Mouse (Mus musculus) forebrain, embryonic 15.5 days (tissue): ENCODE results near the gene Maip1. TPM values are rescaled to one million over a fixed set of nuclear protein-coding genes. Genes with fewer than 3 reads are reported as not detected.

ENCODE experiments used
- ATAC-seq: fragments of 200-750 bp; cut with Nextera tagmentation; replicated peaks from 2 replicates; pipeline ENCODE4 v1.8.0; 2017; ENCODE audit warnings: mild to moderate bottlenecking, moderate TSS enrichment, moderate library complexity
- H3K27ac ChIP-seq: fragments of 300-500 bp; sonication (generic); replicated peaks from 2 replicates; pipeline ENCODE4 v1.5.1; 2015; ENCODE audit warnings: mild to moderate bottlenecking, inconsistent platforms
- H3K27me3 ChIP-seq: fragments of 300-500 bp; sonication (generic); 2 replicates; pipeline ENCODE4 v1.6.1; 2015; ENCODE audit warnings: inconsistent platforms
- H3K36me3 ChIP-seq: fragments of 300-500 bp; sonication (generic); 2 replicates; pipeline ENCODE4 v1.6.1; 2015; ENCODE audit warnings: mild to moderate bottlenecking, inconsistent platforms
- H3K4me1 ChIP-seq: fragments of 300-500 bp; sonication (generic); 2 replicates; pipeline ENCODE4 v1.6.1; 2015; ENCODE audit warnings: inconsistent platforms
- H3K4me2 ChIP-seq: fragments of 300-500 bp; sonication (generic); replicated peaks from 2 replicates; pipeline ENCODE4 v1.6.1; 2015; ENCODE audit warnings: mild to moderate bottlenecking, inconsistent platforms
- H3K4me3 ChIP-seq: fragments of 300-500 bp; sonication (generic); 2 replicates; pipeline ENCODE4 v1.5.1; 2015; ENCODE audit warnings: mild to moderate bottlenecking, inconsistent platforms
- H3K9ac ChIP-seq: fragments of 300-500 bp; sonication (generic); replicated peaks from 2 replicates; pipeline ENCODE4 v1.6.1; 2015; ENCODE audit warnings: mild to moderate bottlenecking, inconsistent platforms
- H3K9me3 ChIP-seq: fragments of 300-500 bp; sonication (generic); 2 replicates; pipeline ENCODE4 v1.6.1; 2016; ENCODE audit warnings: inconsistent platforms
- WGBS: fragments of 180-500 bp; shearing (Covaris S2); methylation state at CpG from one replicate; pipeline ENCODE4 v1.1.7; 2015; ENCODE audit warnings: mixed read lengths; 5-methylcytosine and 5-hydroxymethylcytosine counted together
- polyA plus RNA-seq: library from polyadenylated mRNA; unstranded; fragments of >200 nt; fragmentation: Nextera tagmentation; extraction: Ambion mirVana; gene quantifications from 2 replicates; pipeline ENCODE4 v1.2.1, GENCODE M21; 2015

Maip1 gene
- polyA plus RNA-seq = 16.6 and 17.3 TPM in 2 replicates

DNA sequence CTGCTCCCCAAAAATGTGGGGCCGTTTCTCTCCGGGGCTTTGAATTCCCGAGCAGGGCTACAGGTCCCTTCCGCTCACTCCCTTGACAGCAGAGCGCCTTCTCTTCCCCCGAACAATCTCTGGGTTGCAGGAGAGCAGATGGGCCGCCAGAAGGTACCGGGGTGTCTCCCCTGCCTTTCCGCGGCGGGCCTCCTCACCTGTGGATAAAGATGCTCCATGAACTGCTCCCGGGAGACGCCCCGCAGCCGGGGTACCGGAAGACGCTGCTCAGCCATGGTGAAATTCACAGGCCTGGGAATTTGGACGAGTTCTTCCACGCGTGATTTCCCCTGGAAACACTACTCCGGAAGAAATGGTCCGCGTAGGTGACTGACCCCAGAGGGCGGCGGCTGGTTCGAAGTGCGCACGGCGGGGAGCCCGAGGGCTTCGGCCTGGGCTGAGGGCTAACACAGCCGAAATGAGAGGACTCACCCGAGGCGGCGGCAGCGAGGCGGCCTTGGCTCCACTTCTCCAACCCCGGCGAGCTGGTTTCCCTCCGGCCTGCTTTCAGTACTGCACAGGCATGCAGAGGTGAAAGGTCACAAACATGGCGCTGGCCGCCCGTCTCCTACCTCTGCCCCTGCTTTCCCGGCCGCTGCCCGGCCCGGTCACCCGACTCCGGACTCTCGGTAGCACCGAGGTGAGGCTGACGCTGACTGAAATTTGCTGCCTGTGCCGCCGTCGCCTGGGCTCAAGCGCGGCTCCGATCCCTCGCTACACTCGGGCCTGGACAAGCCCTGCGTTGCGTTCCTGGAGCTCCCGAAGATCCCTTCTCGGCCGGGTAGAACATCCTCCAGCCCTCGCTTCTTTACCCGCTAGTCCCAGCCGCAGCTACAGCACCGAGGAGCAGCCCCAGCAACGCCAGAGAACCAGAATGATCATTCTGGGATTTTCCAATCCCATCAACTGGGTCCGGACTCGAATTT, at the start of gene Maip1, which contains the start of gene Tyw5:
Maip1 (plus strand) TSS at position 142 of the 965 bp plus-strand sequence.
Tyw5 (minus strand) TSS at position 915 of the 965 bp plus-strand sequence.
- H3K9me3 ChIP-seq = no peaks in the 10 kb centered on the region
- H3K4me1 ChIP-seq = peaks cover 35% of the 10 kb centered on the region
- H3K4me2 ChIP-seq = peak within 1 kb of the TSS; percentile 73
- WGBS = under 1% methylated on average over 72 of the region's 72 CpGs
- peak within 1 kb of the TSS; percentile 88 for H3K4me3 ChIP-seq
- ATAC-seq = peak; percentile 92
- no peaks in the 10 kb centered on the region for H3K36me3 ChIP-seq
- peak within 1 kb of the TSS; percentile 94 for H3K27ac ChIP-seq
- peak within 1 kb of the TSS; percentile 90 for H3K9ac ChIP-seq
- H3K27me3 ChIP-seq = no peaks in the 10 kb centered on the region

DNA sequence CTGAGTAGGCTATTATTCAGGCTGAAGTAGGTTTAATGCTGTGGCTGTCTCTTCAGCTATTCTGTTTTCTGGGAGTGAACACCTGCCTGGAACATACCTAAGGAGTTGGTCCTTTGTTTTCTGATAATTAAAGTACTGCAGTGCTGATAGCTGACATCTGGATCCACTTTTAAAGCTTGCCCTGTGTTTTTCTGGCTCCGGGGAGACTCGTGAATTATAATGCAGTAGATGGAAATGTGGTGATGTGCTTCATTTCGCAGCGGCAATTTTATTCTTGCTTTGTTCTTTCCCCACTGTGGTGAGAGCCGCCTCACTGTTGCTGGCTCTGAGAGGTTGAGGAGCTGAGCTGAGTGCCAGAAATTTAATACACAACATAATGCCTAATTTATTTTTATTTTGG, 47.6 kb upstream of the Maip1 start:
- ATAC-seq = no peak
- Histone ChIP-seq H3K9me3 (no peaks in the 10 kb centered on the region), H3K4me2 (no peak overlapping the region), H3K4me1 (0 out of 2 replicates have a peak, but pooled peaks cover 4% of the 10 kb centered on the region), H3K27ac (no peak overlapping the region), H3K27me3 (no peaks in the 10 kb centered on the region), H3K36me3 (no peaks in the 10 kb centered on the region), H3K4me3 (no peak overlapping the region), H3K9ac (no peak overlapping the region)
- WGBS = 59% methylated on average over 5 of the region's 5 CpGs

DNA sequence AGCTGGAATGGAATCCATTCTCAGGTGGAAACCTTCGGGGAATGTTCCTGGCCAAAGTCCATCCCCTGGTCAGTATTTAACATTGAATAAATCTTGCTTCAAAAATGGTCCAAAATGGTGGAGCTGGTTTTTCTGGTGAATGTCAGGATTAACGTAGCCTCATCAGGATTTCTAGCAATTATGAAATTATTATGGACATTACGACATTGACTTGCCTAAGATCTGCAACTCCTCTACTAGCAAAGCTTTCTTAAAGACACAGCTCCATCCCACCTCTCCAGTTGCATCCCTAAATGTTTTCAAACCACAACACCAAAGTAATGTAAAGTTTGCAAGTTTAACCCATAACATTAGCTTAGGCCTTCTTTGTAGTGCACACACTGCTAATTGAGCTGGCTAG, 38.7 kb upstream of the Maip1 start:
- no peaks in the 10 kb centered on the region for H3K27me3 ChIP-seq
- H3K9ac ChIP-seq = no peak overlapping the region
- no peaks in the 10 kb centered on the region for H3K9me3 ChIP-seq
- no peaks in the 10 kb centered on the region for H3K4me1 ChIP-seq
- no peak overlapping the region for H3K4me2 ChIP-seq
- 94% methylated on average over 3 of the region's 3 CpGs for WGBS
- H3K4me3 ChIP-seq = no peak overlapping the region
- H3K27ac ChIP-seq = no peak overlapping the region
- no peak for ATAC-seq
- no peaks in the 10 kb centered on the region for H3K36me3 ChIP-seq

- H3K4me2 ChIP-seq = no peak overlapping the region
- 84% methylated on average over 4 of the region's 4 CpGs for WGBS
- no peaks in the 10 kb centered on the region for H3K36me3 ChIP-seq
- no peak for ATAC-seq
- H3K27me3 ChIP-seq = no peaks in the 10 kb centered on the region
- H3K4me1 ChIP-seq = no peaks in the 10 kb centered on the region
- H3K9ac ChIP-seq = no peak overlapping the region
- no peaks in the 10 kb centered on the region for H3K9me3 ChIP-seq
- no peak overlapping the region for H3K27ac ChIP-seq
- no peak overlapping the region for H3K4me3 ChIP-seq
These were observed 37.0 kb upstream of the Maip1 start for GRCm38 (mm10) chr1:57369111-57369510.

GRCm38 (mm10) chr1:57370451-57370850, 35.7 kb upstream of the Maip1 start:
- H3K4me3 ChIP-seq = no peak overlapping the region
- H3K36me3 ChIP-seq = no peaks in the 10 kb centered on the region
- H3K4me1 ChIP-seq = no peaks in the 10 kb centered on the region
- 87% methylated on average over 4 of the region's 4 CpGs for WGBS
- no peak overlapping the region for H3K27ac ChIP-seq
- no peaks in the 10 kb centered on the region for H3K9me3 ChIP-seq
- H3K9ac ChIP-seq = no peak overlapping the region
- H3K4me2 ChIP-seq = no peak overlapping the region
- no peak for ATAC-seq
- H3K27me3 ChIP-seq = no peaks in the 10 kb centered on the region

GRCm38 (mm10) chr1:57375276-57375675, 30.9 kb upstream of the Maip1 start:
- Histone ChIP-seq H3K9ac (no peak overlapping the region), H3K4me2 (no peak overlapping the region), H3K36me3 (no peaks in the 10 kb centered on the region), H3K4me3 (no peak overlapping the region), H3K4me1 (peaks cover 28% of the 10 kb centered on the region), H3K27ac (no peak overlapping the region), H3K27me3 (no peaks in the 10 kb centered on the region), H3K9me3 (no peaks in the 10 kb centered on the region)
- no peak for ATAC-seq
- 92% methylated on average over 2 of the region's 2 CpGs for WGBS

GRCm38 (mm10) chr1:57376806-57377205, 29.3 kb upstream of the Maip1 start:
- Histone ChIP-seq H3K36me3 (no peaks in the 10 kb centered on the region), H3K27ac (no peak overlapping the region), H3K4me2 (peak overlapping the region; percentile 56), H3K9me3 (no peaks in the 10 kb centered on the region), H3K4me3 (peak overlapping the region; percentile 93), H3K27me3 (no peaks in the 10 kb centered on the region), H3K9ac (0 out of 2 replicates have a peak overlapping the region, but pooled peaks have one; percentile 92), H3K4me1 (peaks cover 28% of the 10 kb centered on the region)
- no peak for ATAC-seq
- 70% methylated on average over 6 of the region's 6 CpGs for WGBS

GRCm38 (mm10) chr1:57377376-57378341, 28.5 kb upstream of the Maip1 start, which contains the start of gene 1700066M21Rik:
1700066M21Rik (plus strand) TSS chr1:57377620.
- H3K4me1 ChIP-seq = peaks cover 28% of the 10 kb centered on the region
- no peaks in the 10 kb centered on the region for H3K27me3 ChIP-seq
- H3K4me2 ChIP-seq = peak within 1 kb of the TSS; percentile 87
- peak within 1 kb of the TSS; percentile 87 for H3K27ac ChIP-seq
- no peaks in the 10 kb centered on the region for H3K36me3 ChIP-seq
- H3K9me3 ChIP-seq = no peaks in the 10 kb centered on the region
- H3K4me3 ChIP-seq = peak within 1 kb of the TSS; percentile 93
- ATAC-seq = peak; percentile 96
- peak within 1 kb of the TSS; percentile 92 for H3K9ac ChIP-seq
- WGBS = under 1% methylated on average over 81 of the region's 81 CpGs

GRCm38 (mm10) chr1:57386519-57386918, 19.6 kb upstream of the Maip1 start:
- no peak overlapping the region for H3K4me2 ChIP-seq
- no peaks in the 10 kb centered on the region for H3K27me3 ChIP-seq
- 0 out of 2 replicates have a peak, but pooled peaks cover 3% of the 10 kb centered on the region for H3K36me3 ChIP-seq

DNA sequence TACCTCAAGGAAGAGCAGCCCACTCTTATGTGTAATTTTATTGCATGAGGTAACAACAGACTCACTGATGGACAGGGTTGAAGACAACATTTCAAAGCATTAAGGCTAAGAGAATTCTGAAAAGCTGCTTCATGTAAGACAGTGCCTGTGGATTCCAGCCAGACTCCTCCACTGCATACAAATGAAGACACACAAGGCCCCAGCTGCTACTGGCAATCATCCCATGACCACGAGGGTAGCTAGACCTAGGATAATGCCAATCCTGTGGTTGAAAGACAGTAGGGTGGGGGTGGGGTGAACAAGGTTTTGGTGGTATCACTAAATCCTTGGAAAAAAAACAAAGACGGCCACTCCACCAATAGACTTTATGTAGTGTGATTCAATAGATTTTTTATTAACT, 18.3 kb upstream of the Maip1 start:
- WGBS = 20% methylated on average over 2 of the region's 2 CpGs
- Histone ChIP-seq H3K9me3 (no peaks in the 10 kb centered on the region), H3K9ac (no peak overlapping the region), H3K4me2 (no peak overlapping the region), H3K27me3 (no peaks in the 10 kb centered on the region), H3K27ac (peak overlapping the region; percentile 69), H3K36me3 (peaks cover 8% of the 10 kb centered on the region; the same call in 1 of the 2 replicates), H3K4me1 (peaks cover 32% of the 10 kb centered on the region), H3K4me3 (no peak overlapping the region)
- ATAC-seq = peak; percentile 87

More at GRCm38 (mm10) chr1:57386519-57386918, 19.6 kb upstream of the Maip1 start:
- peaks cover 32% of the 10 kb centered on the region for H3K4me1 ChIP-seq
- H3K27ac ChIP-seq = peak overlapping the region; percentile 34; the same call in 1 of the 2 replicates
- no peaks in the 10 kb centered on the region for H3K9me3 ChIP-seq
- no peak for ATAC-seq
- H3K4me3 ChIP-seq = no peak overlapping the region
- H3K9ac ChIP-seq = no peak overlapping the region

DNA sequence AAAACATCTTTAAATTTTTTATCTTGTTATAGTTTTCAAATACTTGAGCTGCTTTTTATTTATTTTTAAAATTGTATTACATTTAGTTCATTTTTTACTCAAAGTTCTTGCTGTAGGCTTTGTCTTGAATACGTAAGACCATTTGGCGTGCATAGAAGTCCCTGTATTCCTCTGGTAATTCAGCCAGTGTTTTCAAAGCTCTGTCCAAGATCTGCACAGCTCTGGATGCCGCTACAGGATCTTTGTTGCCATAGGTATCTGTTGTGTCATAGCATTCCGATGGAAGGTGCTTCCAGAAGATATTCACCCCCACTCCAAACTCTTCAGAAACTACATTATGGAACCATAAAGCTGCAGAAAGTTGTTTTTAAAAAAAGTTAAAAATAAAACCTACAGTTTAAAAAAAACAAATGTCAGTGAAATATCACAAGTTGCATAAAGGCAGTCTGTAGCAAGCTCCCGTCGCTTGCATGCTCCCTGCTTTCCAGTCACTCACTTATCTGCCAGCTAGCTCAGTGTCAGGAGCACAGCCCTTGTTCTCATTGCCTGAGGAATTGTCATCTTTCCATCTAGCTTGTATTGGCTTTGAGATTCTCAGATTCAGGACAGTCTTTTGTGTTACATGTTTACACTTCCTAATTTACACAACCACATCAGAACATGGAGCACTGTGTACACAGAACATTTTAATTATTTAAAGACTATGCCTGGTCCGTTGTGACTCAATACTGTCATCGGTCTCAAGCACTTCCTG, 17.5 kb upstream of the Maip1 start:
- Histone ChIP-seq H3K27me3 (no peaks in the 10 kb centered on the region), H3K27ac (peak overlapping the region; percentile 59), H3K36me3 (peaks cover 15% of the 10 kb centered on the region; the same call in 1 of the 2 replicates), H3K4me1 (peaks cover 32% of the 10 kb centered on the region), H3K9ac (no peak overlapping the region), H3K9me3 (no peaks in the 10 kb centered on the region), H3K4me2 (no peak overlapping the region), H3K4me3 (no peak overlapping the region)
- 67% methylated on average over 8 of the region's 8 CpGs for WGBS
- ATAC-seq = peak; percentile 62; the same call in 1 of the 2 replicates
